Mouse (Mus musculus): ENCODE data around the gene Git2.

Gene Git2

DNA sequence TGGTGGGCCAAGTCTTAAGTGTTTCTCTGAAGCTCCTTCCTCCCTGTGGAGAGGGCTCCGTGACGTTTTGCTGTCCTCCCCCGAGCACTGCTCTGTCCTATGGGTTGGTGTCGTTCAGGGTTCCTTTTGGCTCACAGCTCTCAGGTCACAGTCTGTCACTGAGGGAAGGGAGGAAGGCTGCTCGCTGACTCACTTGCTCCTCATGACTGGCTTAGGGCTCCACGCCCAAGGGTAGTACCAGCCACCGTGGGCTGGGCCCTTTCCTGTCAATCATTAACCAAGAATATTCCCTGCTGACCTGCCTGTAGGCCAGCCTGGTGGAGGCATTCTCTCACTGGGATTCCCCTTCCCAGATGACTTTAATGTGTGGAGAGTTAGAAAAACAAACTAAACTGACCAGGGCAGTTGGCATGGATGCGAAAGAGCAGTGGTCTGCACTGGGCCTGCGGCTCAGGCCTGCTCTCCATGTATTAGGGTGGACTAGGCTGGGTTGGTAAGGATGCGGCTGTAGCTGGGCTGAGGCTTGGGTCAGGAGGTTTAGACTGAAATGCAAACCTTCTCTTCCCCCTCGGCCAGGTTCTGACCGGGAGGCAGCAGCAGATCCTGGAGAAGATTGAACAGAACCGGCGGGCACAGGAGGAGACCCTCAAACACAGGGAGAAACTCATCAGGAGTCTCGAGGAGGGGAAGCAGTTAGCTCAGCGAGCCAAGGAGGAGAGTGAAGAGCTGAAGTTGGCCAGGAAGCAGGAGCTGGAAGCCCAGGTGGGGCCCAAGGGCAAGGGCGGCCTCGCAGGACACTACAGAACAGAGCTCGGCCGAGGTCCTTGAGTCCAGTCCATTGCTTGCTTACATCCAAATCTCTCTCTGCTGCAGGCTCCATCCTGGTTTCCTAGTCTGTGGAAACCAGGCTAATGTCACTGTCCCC is 56.1 kb downstream of the Git2 start:
- peak; percentile 75 for DNase-seq

DNA sequence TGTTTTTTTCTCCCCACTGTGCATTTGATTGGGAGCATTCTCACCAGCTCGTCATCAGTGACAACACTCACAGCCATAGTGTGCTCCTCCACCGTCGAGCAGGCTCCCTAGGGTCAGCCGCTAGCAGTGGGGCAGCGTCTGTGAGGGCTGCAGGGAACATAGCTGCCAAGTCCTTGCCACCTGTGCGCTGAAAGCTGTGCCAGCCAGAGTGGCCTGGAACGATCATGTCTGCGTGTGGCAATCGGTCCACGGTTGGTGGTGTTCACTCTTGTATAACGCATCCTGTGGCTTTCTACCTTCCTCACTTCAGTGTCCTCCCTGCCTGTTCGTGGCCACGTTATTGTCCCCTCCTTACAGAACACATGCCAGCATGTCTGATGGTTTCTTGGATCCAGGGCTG is 56.8 kb downstream of the Git2 start:
- no peak for DNase-seq

DNA sequence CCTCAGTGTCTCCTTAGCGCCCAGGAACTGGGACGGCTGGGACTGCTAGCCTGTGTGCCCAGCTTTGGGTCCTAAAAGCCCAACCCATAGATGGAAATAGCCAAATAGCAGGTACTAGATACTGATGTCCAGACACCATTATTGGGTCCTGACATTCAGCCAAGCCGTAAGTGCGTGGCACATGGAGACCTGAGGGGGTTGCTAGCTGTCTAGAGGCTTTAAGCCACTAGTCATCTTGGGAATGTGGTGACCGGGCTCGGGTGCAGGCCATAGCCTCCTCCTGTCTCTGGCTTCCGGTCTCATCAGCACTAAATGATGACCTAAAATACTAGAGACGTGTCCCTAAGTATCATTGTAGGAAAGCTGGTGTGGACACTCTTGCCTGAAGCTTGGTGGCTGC is 57.4 kb downstream of the Git2 start:
- no peak for DNase-seq

DNA sequence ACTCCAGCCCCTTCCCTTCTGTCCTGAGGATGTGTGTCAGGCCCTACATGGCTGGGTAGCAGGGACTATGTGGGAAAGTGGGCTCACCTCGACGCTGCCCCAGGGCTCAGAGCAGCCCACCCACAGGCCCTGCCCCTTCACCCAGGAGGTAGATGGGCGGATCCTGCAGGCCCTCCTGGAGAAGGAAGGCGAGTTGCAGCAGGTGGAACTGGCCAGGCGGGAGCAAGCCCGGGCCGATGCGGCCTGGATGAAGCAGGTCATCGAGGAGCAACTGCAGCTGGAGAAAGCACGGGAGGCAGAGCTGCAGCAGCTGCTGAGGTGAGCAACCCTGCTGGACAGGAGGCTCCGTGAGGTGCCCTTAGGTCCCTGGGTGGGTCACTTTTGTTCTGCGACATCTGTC is 58.0 kb downstream of the Git2 start:
- DNase-seq, result no peak

DNA sequence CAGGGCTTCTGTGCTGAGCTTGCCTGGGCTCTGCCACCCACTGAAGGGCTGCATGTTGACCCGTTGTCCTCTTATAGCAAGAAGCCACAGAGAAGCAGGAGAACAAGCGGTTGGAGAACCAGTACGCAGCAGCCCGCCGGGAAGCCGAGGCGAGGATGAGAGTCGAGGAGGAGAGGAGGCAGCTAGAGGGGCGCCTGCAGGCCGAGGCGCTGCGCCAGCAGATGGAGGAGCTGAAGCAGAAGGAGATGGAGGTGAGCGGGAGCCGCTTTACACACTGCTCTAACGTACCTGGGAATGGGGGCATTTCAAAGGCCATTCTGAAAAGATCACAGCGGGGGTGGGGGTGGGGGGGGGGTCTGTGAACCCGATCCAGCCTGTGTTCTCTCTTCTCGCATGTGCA is 60.8 kb downstream of the Git2 start:
- DNase-seq, result no peak

DNA sequence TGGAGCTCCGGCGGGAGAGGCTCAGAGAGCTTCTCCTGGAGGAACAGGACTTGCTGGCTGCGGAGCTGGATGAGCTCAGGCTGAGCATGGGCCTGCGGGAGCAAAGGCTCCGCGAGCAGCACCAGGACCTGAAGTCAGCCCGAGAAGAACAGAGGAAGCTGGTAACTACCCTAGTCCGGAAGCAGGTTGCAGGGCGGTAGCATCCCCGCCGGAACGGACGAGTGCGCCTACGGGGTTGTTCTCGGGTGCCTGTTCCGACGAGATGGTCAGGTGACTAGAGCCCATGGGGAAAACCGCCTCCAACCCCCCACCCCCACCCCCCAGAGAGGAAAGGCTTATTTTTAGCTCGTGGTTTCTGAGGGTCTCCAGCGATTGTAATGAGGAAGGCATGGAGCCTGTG is 66.0 kb downstream of the Git2 start:
- no peak for DNase-seq

DNA sequence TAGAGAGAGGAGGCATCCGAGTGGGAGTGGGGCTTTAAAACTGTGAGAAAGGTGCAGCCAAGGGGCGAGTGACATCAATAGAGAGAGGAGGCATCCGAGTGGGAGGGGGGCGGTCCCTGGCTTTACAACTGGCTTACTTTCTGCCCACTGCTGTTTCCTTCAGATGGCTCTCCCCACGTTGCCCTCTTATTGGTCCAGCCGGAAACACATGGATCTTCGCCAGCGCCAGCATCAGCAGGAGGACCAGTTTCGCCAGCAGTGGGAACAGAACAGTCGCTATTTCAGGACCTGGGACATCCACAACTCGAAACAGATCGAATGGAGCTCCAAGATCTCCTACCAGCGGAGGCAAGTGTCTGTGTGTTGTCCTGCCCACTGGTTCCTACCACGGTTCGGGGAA is 66.8 kb downstream of the Git2 start:
- DNase-seq, result no peak

DNA sequence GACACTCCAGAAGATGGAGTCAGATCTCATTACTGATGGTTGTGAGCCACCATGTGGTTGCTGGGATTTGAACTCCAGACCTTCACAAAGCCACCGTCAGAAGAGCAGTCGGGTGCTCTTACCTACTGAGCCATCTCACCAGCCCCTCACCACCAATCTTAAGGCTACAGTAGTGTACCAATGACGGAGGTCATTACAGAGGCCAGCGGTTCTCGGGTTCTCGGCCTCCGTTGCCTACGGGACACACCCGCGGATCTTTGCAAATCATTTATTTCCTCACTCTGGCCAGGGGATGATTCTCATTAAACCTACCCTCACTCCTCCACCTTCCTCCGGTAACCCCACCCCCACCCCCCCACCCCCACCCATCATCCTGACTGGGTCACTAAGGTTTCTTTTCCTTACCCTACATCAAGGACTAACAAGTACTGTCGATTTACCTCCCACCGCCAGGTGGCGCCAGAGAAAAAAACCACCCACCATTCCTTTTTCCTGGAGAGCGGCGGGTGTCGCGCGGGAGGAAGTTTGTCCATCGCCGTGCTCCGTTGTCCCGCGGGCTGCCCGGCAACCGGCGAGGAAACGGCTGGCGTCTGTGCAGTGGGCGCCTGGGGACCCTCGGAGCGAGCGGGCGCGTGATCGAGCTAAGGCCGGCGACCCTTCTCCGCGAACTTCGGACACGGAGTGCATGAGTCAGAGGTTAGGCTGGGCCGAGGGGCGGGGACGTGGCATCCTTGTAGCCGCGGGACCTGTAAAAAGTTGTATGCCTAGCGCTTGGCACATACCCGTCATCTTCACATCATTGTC is 67.8 kb downstream of the Git2 start, which contains the start of gene Tchp:
TSS of gene Tchp (plus strand) at position 496 of the 804 bp plus-strand sequence.
- DNase-seq, result peak; percentile 96

DNA sequence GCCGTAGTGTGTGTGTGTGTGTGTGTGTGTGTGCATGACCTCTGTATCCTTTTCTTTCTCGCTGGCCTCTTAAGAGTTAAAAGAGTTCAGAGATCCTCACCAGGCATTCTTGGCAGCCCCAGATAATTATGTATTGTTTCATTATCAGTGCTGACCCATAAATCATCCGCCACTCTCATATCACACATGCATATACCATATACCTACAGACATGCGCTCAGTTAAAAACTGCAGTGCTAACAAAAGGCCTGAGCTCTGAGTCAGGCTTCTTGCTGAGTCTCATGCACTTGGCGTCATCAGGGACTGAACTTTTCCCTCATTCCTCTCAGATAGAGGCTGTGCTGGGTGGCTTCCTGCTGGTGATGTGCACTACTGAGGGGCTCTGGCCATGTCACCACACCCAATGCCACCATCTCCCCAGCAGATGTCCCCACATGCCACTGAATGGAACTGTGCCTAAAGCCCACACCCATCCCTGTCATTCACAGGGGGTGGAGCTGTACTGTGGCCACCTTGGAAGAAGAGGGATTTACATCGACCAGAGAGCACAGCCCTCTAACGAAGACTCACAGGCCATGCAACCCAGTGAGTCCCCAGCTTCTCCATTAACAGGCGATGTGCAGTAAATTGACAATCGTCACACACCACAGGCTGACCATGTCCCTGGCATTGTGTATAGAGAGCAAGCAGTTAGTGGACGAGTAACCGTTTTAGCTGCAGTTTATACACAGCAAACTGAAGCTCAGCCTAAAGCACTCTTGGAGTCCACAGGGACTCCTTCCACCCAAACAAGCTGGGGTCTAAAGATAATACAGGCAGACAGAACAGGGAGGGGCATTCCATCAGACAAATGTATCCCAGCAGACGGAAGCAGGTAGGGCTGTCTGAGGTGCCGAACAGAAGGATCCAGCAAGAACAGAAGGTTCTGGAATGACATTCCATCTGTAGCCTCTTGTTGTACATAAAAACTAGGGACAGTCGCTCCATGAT is 72.6 kb downstream of the Git2 start:
- DNase-seq, result no peak

DNA sequence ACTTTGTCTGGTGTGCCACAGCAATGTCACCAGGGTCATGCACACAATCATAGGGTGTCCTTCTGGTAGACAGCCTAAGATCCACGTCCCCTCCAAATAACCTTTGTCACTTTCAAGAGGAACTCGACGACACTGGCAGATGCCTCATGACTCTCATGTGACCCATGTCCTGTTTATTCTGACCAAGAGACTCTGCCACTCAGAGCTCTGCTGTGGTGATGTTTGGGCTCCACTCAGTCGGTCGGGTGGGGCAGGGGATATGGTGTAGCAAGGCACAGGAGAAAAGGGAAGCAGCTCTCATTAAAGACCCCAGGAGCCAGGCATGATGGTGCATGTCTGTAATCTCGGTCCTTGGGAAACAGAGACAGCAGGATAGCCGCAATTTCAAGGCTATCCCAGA is 76.3 kb downstream of the Git2 start:
- DNase-seq, result no peak

DNA sequence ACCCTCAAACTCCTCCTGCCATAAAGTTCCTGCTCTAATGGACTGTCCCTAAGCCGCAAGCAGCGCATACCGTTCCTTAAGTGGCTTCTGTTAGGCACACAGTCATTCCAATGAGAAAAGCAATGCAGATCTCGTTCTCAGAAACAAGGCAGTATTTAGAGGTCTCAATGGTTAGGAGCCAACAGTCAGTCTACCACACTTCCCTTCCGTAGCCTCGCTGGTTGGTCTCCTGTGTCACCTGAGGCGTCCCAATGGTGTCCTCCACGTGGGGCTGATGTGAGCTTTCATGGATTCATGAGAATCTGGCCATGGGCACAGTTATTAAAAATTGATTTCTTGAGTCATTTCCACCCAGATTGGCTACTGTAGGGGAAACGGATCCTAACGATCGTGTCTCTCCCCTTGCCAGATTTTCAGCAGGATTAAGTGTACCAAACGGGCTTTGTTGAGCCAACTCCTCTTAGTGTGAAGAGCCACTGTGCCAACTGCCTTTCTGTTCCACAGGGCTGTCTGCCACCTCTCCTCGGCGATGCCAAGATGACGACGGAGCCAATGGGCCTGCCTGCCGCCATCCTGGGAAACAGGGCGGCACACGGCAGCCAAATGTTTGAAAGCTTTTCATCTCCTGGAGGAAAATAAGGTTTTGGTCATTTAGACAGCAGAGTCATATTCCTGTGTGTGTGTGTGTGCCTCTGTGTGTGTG is 77.1 kb downstream of the Git2 start:
- DNase-seq, result no peak

DNA sequence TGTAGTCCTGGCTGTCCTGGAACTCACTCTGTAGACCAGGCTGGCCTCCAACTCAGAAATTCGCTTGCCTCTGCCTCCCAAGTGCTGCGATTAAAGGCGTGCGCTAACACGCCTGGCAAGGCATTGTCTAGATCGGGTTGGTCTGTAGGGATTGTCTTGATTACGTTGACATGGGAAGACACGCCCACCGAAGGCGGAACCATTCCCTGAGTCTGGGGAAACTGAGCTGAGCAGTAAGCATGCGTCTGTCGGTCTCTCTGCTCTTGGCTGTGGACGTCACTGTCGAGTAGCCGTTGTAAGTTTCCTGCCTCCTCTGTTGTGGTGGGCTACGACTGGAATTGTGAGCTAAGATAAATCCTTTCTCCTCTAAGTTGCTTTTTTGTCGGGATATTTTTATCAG is 78.4 kb downstream of the Git2 start:
- no peak for DNase-seq

DNA sequence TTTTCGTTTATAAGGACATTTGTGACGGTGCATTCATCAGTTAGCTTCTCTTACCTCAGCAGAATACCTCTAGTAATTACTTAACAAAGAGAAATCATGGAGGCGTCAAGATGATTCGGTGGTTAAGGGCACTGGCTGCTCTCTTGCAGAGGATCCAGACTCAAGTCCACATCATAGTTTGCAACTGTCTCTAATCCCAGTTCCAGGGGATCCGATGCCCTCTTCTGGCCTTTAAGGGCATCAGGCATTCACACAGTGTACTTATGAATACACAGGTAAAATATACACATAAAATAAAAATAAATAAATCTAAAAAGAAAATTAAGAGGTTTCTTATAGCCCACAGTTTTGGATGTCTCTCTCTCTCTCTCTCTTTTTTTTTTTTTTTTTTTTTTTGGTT is 79.5 kb downstream of the Git2 start:
- no peak for DNase-seq

DNA sequence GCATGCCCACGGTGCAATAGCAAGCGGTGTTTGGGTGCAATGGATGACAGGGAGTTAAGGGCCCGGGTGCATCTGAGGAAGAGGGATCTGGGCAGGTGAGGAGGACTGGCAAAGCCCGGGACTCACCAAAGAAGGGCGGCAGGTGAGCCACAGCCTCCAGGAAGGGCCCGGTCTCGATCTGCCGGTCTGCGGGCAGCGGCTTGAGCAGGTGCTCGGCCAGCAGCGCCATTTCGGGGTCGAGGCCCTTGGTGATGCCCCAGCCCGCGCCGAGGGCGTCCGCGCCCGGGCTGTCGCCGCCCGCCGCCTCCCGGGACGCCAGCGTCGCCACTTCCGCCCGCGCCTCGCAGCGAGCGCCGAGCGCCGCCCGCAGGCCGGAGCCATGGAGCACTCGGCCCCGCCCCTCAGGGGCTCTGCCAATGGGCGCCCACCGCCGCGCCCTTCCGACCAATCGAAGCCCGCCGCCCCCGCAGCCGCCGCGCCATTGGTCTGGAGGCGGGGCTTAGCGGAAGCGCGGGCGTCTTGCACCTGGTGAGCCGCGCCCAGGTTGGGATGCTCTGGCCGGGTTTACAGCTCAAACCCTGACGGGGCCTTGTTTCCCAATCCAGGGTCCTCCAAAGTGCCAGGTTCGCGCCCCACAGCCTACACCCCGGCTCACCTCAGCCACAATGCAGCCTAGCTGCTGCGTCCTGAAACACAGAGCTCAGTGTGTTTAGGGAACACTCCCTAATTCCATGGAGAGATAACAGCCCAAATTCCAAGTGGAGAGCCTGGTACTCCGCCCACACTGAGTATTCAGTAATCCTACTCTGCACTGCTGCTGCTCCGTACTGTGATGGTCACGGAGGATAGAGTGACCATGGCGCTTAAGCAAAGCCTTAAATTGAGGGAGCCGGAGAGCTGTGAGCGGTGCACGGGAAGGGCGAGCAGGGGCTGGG is 84.4 kb downstream of the Git2 start, which contains the start of gene Gltp:
TSS of gene Gltp (minus strand) at position 352 of the 935 bp plus-strand sequence.
- DNase-seq, result peak; percentile 92

DNA sequence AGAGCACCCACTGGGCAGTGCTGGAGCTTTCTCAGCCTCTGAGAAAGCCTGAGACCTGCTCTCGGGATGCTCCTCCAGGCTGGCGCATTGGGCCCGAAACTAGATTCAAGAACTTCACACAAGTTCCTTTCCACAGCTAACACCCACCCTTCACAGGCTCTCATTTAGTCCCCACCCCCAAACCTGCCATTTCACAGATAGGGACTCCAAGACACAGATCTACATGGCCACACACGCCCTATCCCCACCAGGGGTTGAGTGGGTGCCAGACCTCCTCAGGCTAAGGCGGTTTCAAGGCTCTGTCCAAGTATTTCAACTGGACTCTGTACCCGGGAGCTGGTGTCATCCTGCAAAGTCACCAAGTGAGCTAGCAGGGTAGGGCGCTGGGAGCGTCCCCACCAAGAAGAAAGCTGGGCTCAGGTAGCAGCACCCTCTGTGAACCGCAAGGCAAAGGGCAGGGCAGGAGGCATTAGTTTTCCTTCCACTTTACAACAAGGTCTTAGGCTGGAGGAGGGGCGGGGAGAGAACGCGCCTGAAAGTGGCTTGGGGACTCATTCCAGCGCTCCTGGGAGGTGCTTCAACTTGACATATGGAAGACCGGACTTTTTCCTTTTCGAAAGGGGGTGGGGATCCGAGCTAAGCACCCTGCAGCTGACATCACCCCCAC is 85.5 kb downstream of the Git2 start:
- peak; percentile 62 for DNase-seq

DNA sequence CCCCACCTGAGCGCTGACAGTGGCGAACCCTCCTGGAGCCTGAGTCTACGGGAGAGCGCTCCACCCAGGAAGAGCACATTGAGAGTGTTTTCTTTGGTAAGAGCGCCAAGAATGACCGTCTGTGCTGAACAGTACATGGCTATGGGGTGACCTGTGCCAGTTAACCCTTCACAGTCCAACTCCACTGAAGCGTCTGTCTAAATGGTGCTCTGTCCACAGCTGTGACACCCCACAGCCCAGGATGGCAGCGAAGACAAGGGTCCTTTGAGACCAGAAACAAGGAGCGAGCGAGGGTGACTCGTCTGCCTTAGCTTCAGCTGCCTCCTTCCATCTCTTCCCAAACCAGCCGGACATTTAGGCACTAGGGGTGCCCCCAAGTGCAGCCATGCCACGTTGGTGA is 86.6 kb downstream of the Git2 start:
- DNase-seq, result no peak

DNA sequence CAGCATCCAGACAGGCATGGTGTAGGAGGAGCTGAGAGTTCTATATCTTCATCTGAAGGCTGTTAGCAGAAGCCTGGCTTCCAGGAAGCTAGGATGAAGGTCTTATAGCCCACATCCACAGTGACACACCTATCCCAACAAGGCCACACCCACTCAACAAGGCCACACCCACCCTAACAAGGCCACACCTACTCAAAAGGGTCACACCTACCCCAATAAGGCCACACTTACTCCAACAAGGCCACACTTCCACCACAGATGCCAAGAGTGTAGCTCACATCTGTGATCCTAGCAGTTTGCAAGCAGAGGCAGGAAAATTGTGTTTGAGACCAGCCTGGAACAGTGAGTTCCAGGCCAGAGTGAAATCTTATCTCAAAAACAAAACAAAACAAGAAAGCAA is 87.4 kb downstream of the Git2 start:
- DNase-seq, result no peak

DNA sequence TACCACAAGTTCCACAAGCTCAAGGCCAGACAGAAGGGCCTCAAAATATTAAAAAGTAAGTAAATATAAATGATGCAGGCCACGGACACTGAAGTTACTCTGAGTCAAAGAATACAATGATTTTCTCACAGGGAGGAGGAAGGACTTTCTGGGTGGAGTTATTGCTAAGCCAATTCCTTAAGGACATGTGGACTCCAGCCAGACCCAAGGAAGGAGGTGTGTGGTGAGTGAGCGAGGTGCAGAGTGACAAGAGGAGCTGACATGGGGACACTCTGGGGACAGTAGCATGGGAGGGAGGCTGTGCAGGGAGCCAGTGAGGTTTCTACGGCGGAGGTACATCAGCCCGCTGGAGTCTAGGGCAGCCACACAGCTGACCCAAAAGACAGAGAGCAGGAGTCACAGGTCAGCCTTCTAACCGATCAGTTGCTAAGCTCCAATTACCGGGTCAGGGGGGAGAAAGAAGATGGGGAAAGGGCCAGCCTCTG is 88.5 kb downstream of the Git2 start:
- DNase-seq, result no peak

DNA sequence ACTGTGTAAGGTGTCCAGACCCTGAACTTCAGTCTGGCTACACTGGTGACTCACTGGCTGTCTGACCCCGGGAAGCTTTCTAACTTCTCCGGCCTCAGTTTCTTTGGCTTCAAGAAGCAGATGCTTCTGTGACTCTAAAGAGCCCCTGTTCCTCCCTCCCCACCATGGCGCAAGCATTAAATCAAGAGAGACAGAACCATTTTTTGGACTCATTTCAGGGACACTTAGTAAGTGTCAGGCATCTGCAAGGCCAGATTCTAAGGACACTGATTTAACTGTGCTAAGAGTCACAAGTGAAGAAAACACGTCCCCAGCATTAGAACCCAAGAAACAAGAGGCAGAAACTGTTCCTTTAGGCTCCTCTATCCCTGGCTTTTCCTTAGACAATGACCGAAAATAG is 89.3 kb downstream of the Git2 start:
- DNase-seq, result no peak

DNA sequence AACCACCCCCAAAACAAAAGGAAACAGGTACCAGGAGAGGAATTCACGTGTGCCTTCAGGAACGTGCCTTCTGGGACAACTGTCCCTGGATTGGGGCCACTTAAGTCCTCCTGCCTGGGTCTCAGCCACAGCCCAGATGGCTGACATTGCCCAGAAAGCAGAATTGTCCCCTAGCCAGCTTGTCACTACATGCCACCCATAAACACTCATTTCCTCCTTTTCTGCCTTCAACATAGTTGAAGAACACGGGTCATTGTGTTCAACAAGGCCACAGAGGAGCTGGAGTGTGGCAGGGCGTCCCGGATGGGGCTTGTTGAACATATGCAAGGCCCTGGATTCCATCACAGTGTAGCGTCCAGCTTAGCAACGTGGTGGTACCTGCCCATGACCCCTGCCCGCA is 93.6 kb downstream of the Git2 start:
- DNase-seq, result no peak

All from kidney, adult 18-20 months (tissue).